Mouse (Mus musculus) liver, postnatal 0 days (tissue): ENCODE data around the gene Lpar6.

Experiments
- CTCF ChIP-seq: sonication (generic); IDR thresholded peaks from 2 replicates; pipeline ENCODE4 v1.5.1; 2016; ENCODE audit warnings: antibody characterized with exemption, low read depth
- EP300 ChIP-seq: IDR thresholded peaks from 2 replicates; pipeline ENCODE4 v1.6.1; 2016; ENCODE audit warnings: antibody characterized with exemption, low read depth, mild to moderate bottlenecking

- TF ChIP-seq CTCF, result no peak
- TF ChIP-seq EP300, result no peak
Measured at GRCm38 (mm10) chr14:73217062-73217461, 20.6 kb upstream of the Lpar6 start.
